Mouse (Mus musculus) heart, adult 2 months (tissue): Measurements from ENCODE around the gene Gpt2. TPM values are rescaled to one million over a fixed set of nuclear protein-coding genes. Genes with fewer than 3 reads are reported as not detected.
A peak's percentile ranks its signal among the peaks of the same experiment; 100 is the strongest.

Source experiments
- DNase-seq, 2 experiments: peaks; one replicate each; pipeline ENCODE4 v3.0.0; 2021
- H3K27ac ChIP-seq: fragments of 200-600 bp; 2 replicates; pipeline ENCODE4 v1.8.1; 2022
- H3K27me3 ChIP-seq: fragments of 200-500 bp; 2 replicates; pipeline ENCODE4 v1.6.1; 2012; ENCODE audit warnings: mild to moderate bottlenecking, low read length, inconsistent platforms, mixed read lengths; ENCODE audit not compliant: control insufficient read depth, insufficient read depth
- H3K36me3 ChIP-seq: fragments of 200-500 bp; 2 replicates; pipeline ENCODE4 v1.6.1; 2012; ENCODE audit warnings: low read length, inconsistent platforms; ENCODE audit not compliant: control insufficient read depth, insufficient read depth
- H3K4me1 ChIP-seq: fragments of 200-500 bp; 2 replicates; pipeline ENCODE4 v1.6.1; 2011; ENCODE audit warnings: low read length; ENCODE audit not compliant: control insufficient read depth, insufficient read depth
- H3K4me3 ChIP-seq: fragments of 200-600 bp; 2 replicates; pipeline ENCODE4 v1.8.1; 2022
- H3K79me2 ChIP-seq: fragments of 200-500 bp; replicated peaks from 2 replicates; pipeline ENCODE4 v1.6.1; 2012; ENCODE audit warnings: mild to moderate bottlenecking, inconsistent platforms, low read length, moderate library complexity, mixed read lengths; ENCODE audit not compliant: control insufficient read depth, insufficient read depth
- H3K9ac ChIP-seq: fragments of 200-500 bp; 2 replicates; pipeline ENCODE4 v1.6.1; 2012; ENCODE audit warnings: low read depth, mild to moderate bottlenecking, control low read depth, inconsistent platforms, low read length, mixed read lengths
- CTCF ChIP-seq: fragments of 200-600 bp; IDR thresholded peaks from 2 replicates; pipeline ENCODE4 v1.8.1; 2022; ENCODE audit warnings: antibody characterized with exemption, mild to moderate bottlenecking, moderate library complexity
- EP300 ChIP-seq: fragments of 200-500 bp; IDR thresholded peaks from 2 replicates; pipeline ENCODE4 v1.6.1; 2011; ENCODE audit warnings: low read depth, low read length, control low read depth; ENCODE audit not compliant: insufficient read depth
- POLR2A ChIP-seq: fragments of 200-500 bp; IDR thresholded peaks from 2 replicates; pipeline ENCODE4 v1.6.1; 2011; ENCODE audit warnings: mild to moderate bottlenecking, low read depth, low read length, control low read depth; ENCODE audit not compliant: insufficient read depth
- WGBS: fragments of 180-500 bp; shearing (Covaris S2); methylation state at CpG from one replicate; pipeline ENCODE4 v1.1.7; 2018; 5-methylcytosine and 5-hydroxymethylcytosine counted together
- intact Hi-C: fragments of 180-260 bp; cut with DNase I; formaldehyde crosslinking; loops from one replicate; pipeline ENCODE4 v1.15.1; 2025
- polyA plus RNA-seq: library from polyadenylated mRNA; depleted of rRNA; stranded (reverse); fragments of >200 nt; gene quantifications from 2 replicates; pipeline ENCODE4 v1.2.3, GENCODE M21; 2012
- total RNA-seq, 2 experiments: library from RNA; stranded (reverse); gene quantifications; 2 replicates each; pipeline ENCODE4 v1.2.3; 2021

The Gpt2 gene
- total and polyA plus RNA-seq, 3 experiments: 19.7 to 35.2 (median 32.4) TPM

GRCm38 (mm10) chr8:85476970-85477545 lies 15.3 kb upstream of the Gpt2 start:
- DNase-seq: no peak
- H3K27me3 ChIP-seq: no peaks in the 10 kb centered on the region
- H3K36me3 ChIP-seq: no peaks in the 10 kb centered on the region
- 31% methylated on average over 4 of the region's 4 CpGs for WGBS
- no peak overlapping the region for H3K9ac ChIP-seq
- no peaks in the 10 kb centered on the region for H3K79me2 ChIP-seq
- no peaks in the 10 kb centered on the region; the same call in 1 of the 2 replicates for H3K4me1 ChIP-seq
- H3K4me3 ChIP-seq: no peak overlapping the region
- TF ChIP-seq POLR2A (no peak), EP300 (no peak), CTCF (no peak)
- intact Hi-C loops: no loop called here
- no peak overlapping the region for H3K27ac ChIP-seq

DNA sequence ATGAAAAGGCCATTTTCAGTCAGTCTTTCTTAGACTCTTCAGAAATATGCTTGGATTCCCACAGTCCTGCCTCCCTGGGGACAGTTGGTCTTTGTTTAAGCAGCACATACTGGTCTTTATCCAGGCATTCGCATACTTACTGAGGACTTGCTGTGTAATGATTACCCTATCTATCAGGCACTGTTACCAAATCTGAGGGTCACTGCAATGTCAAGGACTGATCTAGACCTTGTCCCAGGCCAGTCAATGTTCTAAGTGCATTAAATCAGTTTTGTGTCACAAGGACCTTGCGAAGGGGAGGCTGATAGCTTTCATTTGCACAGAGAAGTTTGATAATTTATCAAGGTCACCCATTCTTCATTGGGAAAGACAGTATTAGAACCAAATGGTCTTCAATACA lies 14.0 kb upstream of the Gpt2 start:
- no peak for TF ChIP-seq POLR2A
- TF ChIP-seq CTCF: no peak
- TF ChIP-seq EP300: no peak
- Histone ChIP-seq H3K79me2 (no peaks in the 10 kb centered on the region), H3K36me3 (no peaks in the 10 kb centered on the region), H3K4me3 (no peak overlapping the region), H3K27ac (no peak overlapping the region), H3K9ac (no peak overlapping the region), H3K27me3 (no peaks in the 10 kb centered on the region), H3K4me1 (no peaks in the 10 kb centered on the region; the same call in 1 of the 2 replicates)
- 71% methylated on average over 2 of the region's 2 CpGs for WGBS
- no peak for DNase-seq
- intact Hi-C loops: no loop called here

GRCm38 (mm10) chr8:85479710-85480109 lies 12.7 kb upstream of the Gpt2 start:
- intact Hi-C loops: no loop called here
- Histone ChIP-seq H3K27me3 (no peaks in the 10 kb centered on the region), H3K9ac (no peak overlapping the region), H3K4me1 (no peaks in the 10 kb centered on the region; the same call in 1 of the 2 replicates), H3K79me2 (no peaks in the 10 kb centered on the region), H3K4me3 (no peak overlapping the region), H3K36me3 (no peaks in the 10 kb centered on the region), H3K27ac (no peak overlapping the region)
- WGBS: 84% methylated on average over 2 of the region's 2 CpGs
- TF ChIP-seq EP300 (no peak), POLR2A (no peak), CTCF (no peak)
- DNase-seq: no peak

- intact Hi-C loops: no loop called here
- WGBS: 26% methylated on average over 10 of the region's 10 CpGs
- H3K27ac ChIP-seq: no peak overlapping the region
- no peaks in the 10 kb centered on the region; the same call in 1 of the 2 replicates for H3K4me1 ChIP-seq
- TF ChIP-seq CTCF: no peak
- TF ChIP-seq POLR2A: no peak
- no peaks in the 10 kb centered on the region for H3K27me3 ChIP-seq
- no peaks in the 10 kb centered on the region for H3K36me3 ChIP-seq
- DNase-seq: peak; percentile 31 to 55
- no peak overlapping the region for H3K9ac ChIP-seq
- H3K4me3 ChIP-seq: 0 out of 2 replicates have a peak overlapping the region, but pooled peaks have one; percentile 16
- no peaks in the 10 kb centered on the region for H3K79me2 ChIP-seq
These were observed 10.5 kb upstream of the Gpt2 start for GRCm38 (mm10) chr8:85481900-85482299.

DNA sequence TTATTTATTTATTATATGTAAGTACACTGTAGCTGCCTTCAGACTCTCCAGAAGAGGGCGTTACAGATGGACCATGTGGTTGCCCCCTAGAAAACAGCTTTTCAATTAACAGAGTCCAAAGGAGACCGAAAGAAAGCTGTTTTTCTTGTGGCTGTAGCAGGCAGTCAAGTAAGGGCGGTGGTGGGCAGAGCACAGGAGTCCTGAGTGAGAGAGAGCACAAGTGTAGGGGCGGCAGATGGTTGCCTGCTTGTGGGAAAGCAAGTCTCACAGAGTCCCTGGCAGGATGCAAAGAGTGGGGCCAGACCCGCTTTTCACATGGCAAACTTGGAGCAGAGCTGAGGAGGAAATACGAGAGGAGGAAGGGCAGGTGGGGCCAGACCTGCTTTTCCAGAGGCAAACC lies 9.9 kb upstream of the Gpt2 start:
- TF ChIP-seq CTCF (no peak), EP300 (no peak), POLR2A (no peak)
- Histone ChIP-seq H3K4me1 (no peaks in the 10 kb centered on the region; the same call in 1 of the 2 replicates), H3K36me3 (no peaks in the 10 kb centered on the region), H3K27me3 (no peaks in the 10 kb centered on the region), H3K9ac (no peak overlapping the region), H3K79me2 (no peaks in the 10 kb centered on the region), H3K27ac (no peak overlapping the region), H3K4me3 (no peak overlapping the region)
- WGBS: 70% methylated on average over 6 of the region's 6 CpGs
- DNase-seq: no peak
- intact Hi-C loops: no loop called here

GRCm38 (mm10) chr8:85487906-85488620 lies 4.3 kb upstream of the Gpt2 start:
- intact Hi-C loops: no loop called here
- Histone ChIP-seq H3K4me1 (no peaks in the 10 kb centered on the region), H3K79me2 (no peaks in the 10 kb centered on the region), H3K9ac (no peak overlapping the region), H3K36me3 (no peaks in the 10 kb centered on the region), H3K27me3 (no peaks in the 10 kb centered on the region), H3K4me3 (no peak overlapping the region), H3K27ac (no peak overlapping the region)
- TF ChIP-seq POLR2A (no peak), EP300 (no peak), CTCF (no peak)
- DNase-seq: no peak
- 83% methylated on average over 20 of the region's 20 CpGs for WGBS
